Mouse (Mus musculus): ENCODE results near the gene Max.

The Max gene

DNA sequence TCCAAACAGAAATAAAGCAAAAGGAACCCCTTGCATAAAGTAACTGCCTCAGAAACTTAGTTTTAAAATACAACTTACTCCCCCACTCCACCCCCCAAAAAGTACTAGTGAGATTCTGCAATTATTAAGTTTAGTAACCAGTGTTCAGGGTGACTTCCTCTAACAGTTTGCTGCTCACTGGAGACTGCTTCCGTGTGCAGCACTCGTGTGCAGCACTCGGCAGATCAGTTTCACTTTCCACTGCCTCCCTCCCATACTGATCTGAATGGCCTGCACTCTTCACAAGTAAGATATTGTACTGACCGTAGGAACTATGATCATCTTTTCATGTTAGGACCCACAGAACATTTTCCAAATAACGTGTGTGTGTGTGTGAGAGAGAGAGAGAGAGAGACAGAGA, 4.3 kb downstream of the Max start:
- DNase-seq (ENCODE audit: low spot score), result no peak

- DNase-seq (ENCODE audit: low spot score), result peak; percentile 50
These were observed 7.1 kb downstream of the Max start for GRCm38 (mm10) chr12:76954698-76955423.

DNA sequence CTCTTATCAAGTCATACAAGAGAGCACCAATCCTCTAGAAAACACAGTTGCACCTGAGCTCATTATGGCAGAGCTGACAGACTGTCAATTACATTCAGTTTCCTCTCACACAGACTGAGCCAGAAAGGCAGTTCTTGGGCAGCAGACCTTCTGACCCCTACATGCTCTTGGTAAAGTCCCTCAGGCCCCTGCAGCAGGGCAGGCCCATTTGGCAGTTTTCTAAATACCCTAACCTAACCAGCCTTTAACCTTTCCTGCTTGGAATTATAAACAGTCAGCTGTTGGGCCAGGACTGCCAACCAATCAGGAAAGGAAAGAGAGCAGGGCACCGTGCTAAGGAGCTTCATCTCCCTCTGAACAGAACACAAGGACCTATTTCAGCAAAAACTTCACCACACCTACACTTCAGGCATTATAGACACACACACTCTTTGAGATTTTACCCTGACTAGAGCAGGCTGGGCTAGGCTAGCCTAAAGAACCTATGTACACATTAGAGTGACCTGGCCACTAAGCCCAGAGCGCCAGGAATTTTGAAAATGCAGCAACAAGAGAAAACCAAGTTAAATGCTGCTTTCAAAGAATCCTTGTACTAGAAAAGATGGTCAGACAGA, 8.1 kb downstream of the Max start:
- no peak for DNase-seq (ENCODE audit: low spot score)

GRCm38 (mm10) chr12:76950330-76950729, 11.7 kb downstream of the Max start:
- DNase-seq (ENCODE audit: low spot score), result no peak

DNA sequence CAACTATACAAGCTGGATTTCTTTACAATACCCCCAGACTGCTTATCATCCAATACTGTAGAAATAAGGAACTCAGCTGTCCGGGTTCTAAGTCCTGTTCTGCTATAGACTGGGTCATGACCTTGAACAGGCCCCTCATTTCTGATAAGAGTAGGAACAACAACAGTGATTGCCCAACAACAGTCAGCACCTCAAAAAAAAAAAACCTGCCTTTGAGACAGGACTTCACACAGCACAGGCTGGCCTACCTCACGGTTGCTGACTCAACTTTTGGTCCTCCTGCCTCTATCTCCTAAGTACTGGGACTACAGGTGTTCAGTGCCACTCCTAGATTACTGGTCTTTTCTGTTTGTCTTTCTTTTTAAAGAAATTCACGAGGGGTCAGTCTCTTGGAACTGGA, 13.2 kb downstream of the Max start:
- no peak for DNase-seq (ENCODE audit: low spot score)

- DNase-seq (ENCODE audit: low spot score), result no peak
These were observed 13.8 kb downstream of the Max start for GRCm38 (mm10) chr12:76948185-76948584.

DNA sequence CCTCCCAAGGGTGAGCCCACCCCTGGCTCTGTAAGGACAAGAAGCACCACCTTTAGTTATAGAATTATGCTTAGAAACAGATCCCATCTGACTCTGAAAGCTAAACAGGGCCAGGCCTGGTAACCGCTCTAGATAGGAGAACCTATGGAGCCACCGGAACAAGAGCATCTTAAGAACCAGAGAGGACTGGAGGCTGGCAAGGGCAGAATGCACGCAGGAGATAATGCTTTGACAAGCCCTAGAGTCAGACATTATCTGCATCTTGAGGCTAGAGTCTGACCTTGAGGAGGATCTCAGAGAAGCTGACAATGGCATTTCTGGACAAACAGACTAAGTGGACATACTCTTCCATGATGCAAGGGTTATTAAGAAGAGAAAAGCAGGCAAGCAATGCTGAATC, 14.5 kb downstream of the Max start:
- no peak for DNase-seq (ENCODE audit: low spot score)

DNA sequence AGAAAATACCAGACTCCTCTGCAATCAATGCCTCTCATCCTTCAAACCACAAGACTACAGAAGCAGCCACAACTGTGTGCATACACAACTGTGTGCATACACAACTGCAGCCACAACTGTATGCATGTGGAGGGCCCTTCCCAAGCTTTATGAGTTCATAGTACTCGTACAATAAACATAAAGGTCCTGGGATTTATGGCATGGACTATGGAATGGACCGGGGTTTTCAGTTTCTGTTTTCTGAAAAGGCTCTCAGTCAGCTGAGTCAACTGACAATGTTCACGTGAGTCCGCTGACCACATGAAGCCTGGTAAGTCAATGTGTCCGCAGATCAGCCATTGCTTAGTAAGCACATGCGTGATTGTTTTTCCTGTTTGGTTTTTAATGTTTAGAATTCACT, 18.5 kb downstream of the Max start:
- no peak for DNase-seq (ENCODE audit: low spot score)

DNA sequence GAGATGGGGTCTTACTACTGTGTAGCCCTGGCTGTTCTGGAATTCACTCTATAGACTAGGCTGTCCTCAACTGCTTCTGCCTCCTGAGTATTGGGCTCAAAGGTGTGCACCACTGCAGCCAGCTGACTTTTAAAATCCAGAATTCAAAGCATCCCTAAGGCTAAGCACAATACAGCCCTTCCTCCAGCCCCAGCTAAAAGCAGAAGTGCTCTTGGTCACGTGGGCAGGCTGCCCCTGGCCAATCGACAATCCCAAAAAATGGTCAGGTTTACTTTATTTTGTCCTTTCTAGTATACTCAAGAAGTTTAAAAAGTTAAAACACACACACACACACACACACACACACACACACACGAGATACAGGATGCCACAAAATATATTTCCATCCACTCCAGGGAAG, 19.0 kb downstream of the Max start:
- no peak for DNase-seq (ENCODE audit: low spot score)

GRCm38 (mm10) chr12:76942476-76942875, 19.5 kb downstream of the Max start:
- no peak for DNase-seq (ENCODE audit: low spot score)

GRCm38 (mm10) chr12:76941524-76941923, 20.5 kb downstream of the Max start:
- DNase-seq (ENCODE audit: low spot score), result no peak

DNA sequence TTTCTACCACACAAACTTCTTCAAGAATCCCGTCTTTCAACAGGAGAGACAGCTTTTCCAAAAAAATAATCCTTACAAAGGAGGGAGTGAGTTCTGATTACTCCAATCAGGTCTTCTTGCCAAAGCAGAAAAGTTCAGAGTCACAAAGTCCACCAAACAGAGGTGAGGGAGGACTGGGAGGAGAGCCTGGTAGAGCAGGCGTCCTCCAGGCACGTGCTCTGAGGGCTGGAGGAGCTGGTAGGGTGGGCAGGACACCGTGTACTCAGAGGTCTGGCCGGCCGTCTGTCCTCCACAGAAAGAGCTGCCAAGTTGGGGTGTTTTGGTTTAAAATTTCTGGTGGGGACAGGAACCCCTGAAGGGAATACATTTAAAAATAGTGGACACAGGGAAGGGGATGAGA, 24.0 kb downstream of the Max start:
- DNase-seq (ENCODE audit: low spot score), result no peak

- no peak for DNase-seq (ENCODE audit: low spot score)
These were observed 25.8 kb downstream of the Max start for GRCm38 (mm10) chr12:76936211-76936610.

- DNase-seq (ENCODE audit: low spot score), result no peak
These were observed 27.6 kb downstream of the Max start for GRCm38 (mm10) chr12:76934438-76934837.

GRCm38 (mm10) chr12:76932688-76933060, 29.3 kb downstream of the Max start:
- DNase-seq (ENCODE audit: low spot score), result no peak

- no peak for DNase-seq (ENCODE audit: low spot score)
These were observed 30.0 kb downstream of the Max start for GRCm38 (mm10) chr12:76931739-76932687.

GRCm38 (mm10) chr12:76930177-76930576, 31.8 kb downstream of the Max start:
- DNase-seq (ENCODE audit: low spot score), result no peak

- DNase-seq (ENCODE audit: low spot score), result peak; percentile 52
These were observed 34.5 kb downstream of the Max start for GRCm38 (mm10) chr12:76927539-76927938.

GRCm38 (mm10) chr12:76927012-76927411, 35.0 kb downstream of the Max start:
- DNase-seq (ENCODE audit: low spot score), result peak; percentile 18

DNA sequence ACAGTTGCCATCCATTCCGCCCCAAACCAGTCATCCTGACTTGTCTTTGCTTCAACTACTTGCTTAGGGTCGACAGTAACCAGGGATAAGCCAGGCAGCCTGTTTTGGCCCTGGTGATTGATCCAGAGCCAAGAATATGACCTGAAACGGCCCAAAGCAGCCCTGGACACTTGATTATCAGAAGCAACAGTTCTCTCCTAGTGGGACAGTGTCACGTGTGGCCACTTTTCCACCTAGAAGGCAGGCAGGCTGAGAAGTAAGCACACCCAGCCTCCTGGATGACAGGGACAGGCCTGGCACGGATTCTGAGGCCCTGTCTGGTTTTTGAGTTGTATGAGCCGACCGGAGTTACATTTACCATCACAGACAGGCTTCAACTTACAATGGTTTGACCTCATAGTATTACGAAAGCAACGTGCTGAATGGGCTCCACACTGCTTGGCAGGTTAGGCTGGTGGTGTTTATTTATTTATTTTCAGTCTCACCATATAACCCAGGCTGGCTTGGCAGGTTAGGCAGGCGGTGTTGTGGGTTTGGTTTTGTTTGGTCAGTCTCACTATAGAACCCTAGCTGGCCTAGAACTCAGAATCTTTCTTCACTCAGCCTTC, 35.6 kb downstream of the Max start:
- DNase-seq (ENCODE audit: low spot score), result peak; percentile 40

GRCm38 (mm10) chr12:76924904-76925604, 36.9 kb downstream of the Max start:
- DNase-seq (ENCODE audit: low spot score), result no peak

- no peak for DNase-seq (ENCODE audit: low spot score)
These were observed 38.9 kb downstream of the Max start for GRCm38 (mm10) chr12:76923118-76923517.
